Mouse (Mus musculus) heart, embryonic 12.5 days (tissue): ENCODE data around the gene Palld. TPM values are rescaled to one million over a fixed set of nuclear protein-coding genes. Genes with fewer than 3 reads are reported as not detected.

Experiments
- ATAC-seq: fragments of 200-750 bp; cut with Nextera tagmentation; 2 replicates; pipeline ENCODE4 v1.8.0; 2017; ENCODE audit warnings: moderate TSS enrichment, moderate library complexity; ENCODE audit not compliant: insufficient number of reproducible peaks, low FRiP score
- H3K27ac ChIP-seq: fragments of 300-500 bp; sonication (generic); 2 replicates; pipeline ENCODE4 v1.5.1; 2016; ENCODE audit warnings: mild to moderate bottlenecking, moderate library complexity; ENCODE audit not compliant: poor library complexity, severe bottlenecking
- H3K27me3 ChIP-seq: fragments of 300-500 bp; sonication (generic); replicated peaks from 2 replicates; pipeline ENCODE4 v1.6.1; 2016; ENCODE audit warnings: mild to moderate bottlenecking, moderate library complexity
- H3K36me3 ChIP-seq: fragments of 300-500 bp; sonication (generic); 2 replicates; pipeline ENCODE4 v1.6.1; 2016; ENCODE audit warnings: mild to moderate bottlenecking, moderate library complexity
- H3K4me1 ChIP-seq: fragments of 300-500 bp; sonication (generic); replicated peaks from 2 replicates; pipeline ENCODE4 v1.6.1; 2016; ENCODE audit warnings: mild to moderate bottlenecking
- H3K4me2 ChIP-seq: fragments of 300-500 bp; sonication (generic); 2 replicates; pipeline ENCODE4 v1.6.1; 2016; ENCODE audit warnings: mild to moderate bottlenecking, moderate library complexity
- H3K4me3 ChIP-seq: fragments of 300-500 bp; sonication (generic); 2 replicates; pipeline ENCODE4 v1.5.1; 2016; ENCODE audit warnings: mild to moderate bottlenecking
- H3K9ac ChIP-seq: fragments of 300-500 bp; sonication (generic); 2 replicates; pipeline ENCODE4 v1.6.1; 2016; ENCODE audit warnings: mild to moderate bottlenecking, moderate library complexity
- H3K9me3 ChIP-seq: fragments of 300-500 bp; sonication (generic); replicated peaks from 2 replicates; pipeline ENCODE4 v1.6.1; 2016; ENCODE audit warnings: mild to moderate bottlenecking, moderate library complexity
- WGBS: fragments of 180-500 bp; shearing (Covaris S2); methylation state at CpG from one replicate; pipeline ENCODE4 v1.1.7; 2016; 5-methylcytosine and 5-hydroxymethylcytosine counted together
- polyA plus RNA-seq: library from polyadenylated mRNA; unstranded; fragments of >200 nt; fragmentation: Nextera tagmentation; extraction: Ambion mirVana; gene quantifications from 2 replicates; pipeline ENCODE4 v1.2.1, GENCODE M21; 2016

Gene Palld
- 208 and 231 TPM in 2 replicates for polyA plus RNA-seq

GRCm38 (mm10) chr8:61902521-61902920 is at the start of gene Palld:
Gene Palld (minus strand): TSS chr8:61902690.
- Histone ChIP-seq H3K9ac (peak within 1 kb of the TSS; percentile 72), H3K27ac (peak within 1 kb of the TSS; percentile 97)
- ATAC-seq, result peak; percentile 72; the same call in 1 of the 2 replicates

GRCm38 (mm10) chr8:61937576-61937975 is 35.1 kb upstream of the Palld start:
- Histone ChIP-seq H3K27ac (peak overlapping the region; percentile 37; the same call in 1 of the 2 replicates), H3K4me1 (peaks cover 46% of the 10 kb centered on the region), H3K36me3 (no peaks in the 10 kb centered on the region), H3K9me3 (no peaks in the 10 kb centered on the region), H3K27me3 (no peaks in the 10 kb centered on the region), H3K4me2 (no peak overlapping the region), H3K4me3 (no peak overlapping the region), H3K9ac (no peak overlapping the region)
- 40% methylated on average over 2 of the region's 2 CpGs for WGBS
- ATAC-seq, result no peak

More at GRCm38 (mm10) chr8:61902521-61902920, at the start of gene Palld:
- Histone ChIP-seq H3K4me3 (peak within 1 kb of the TSS; percentile 57), H3K36me3 (peaks cover 9% of the 10 kb centered on the region), H3K27me3 (no peaks in the 10 kb centered on the region), H3K9me3 (no peaks in the 10 kb centered on the region), H3K4me2 (no peak within 1 kb of the TSS), H3K4me1 (peaks cover 17% of the 10 kb centered on the region)
- 39% methylated on average over 5 of the region's 5 CpGs for WGBS

- no peak overlapping the region for H3K4me2 ChIP-seq
- no peaks in the 10 kb centered on the region for H3K9me3 ChIP-seq
- peak overlapping the region; percentile 68 for H3K27ac ChIP-seq
- no peaks in the 10 kb centered on the region for H3K36me3 ChIP-seq
- no peak overlapping the region for H3K4me3 ChIP-seq
- peaks cover 52% of the 10 kb centered on the region for H3K4me1 ChIP-seq
- 3% methylated on average over 2 of the region's 2 CpGs for WGBS
- peak; percentile 69 for ATAC-seq
- H3K27me3 ChIP-seq, result no peaks in the 10 kb centered on the region
- no peak overlapping the region for H3K9ac ChIP-seq
Measured at GRCm38 (mm10) chr8:61933243-61933642, 30.8 kb upstream of the Palld start.

GRCm38 (mm10) chr8:61927777-61928494 is 25.4 kb upstream of the Palld start, which contains the start of gene Ddx60:
Gene Ddx60 (plus strand): TSS chr8:61928087.
- Histone ChIP-seq H3K4me1 (peaks cover 38% of the 10 kb centered on the region), H3K27me3 (no peaks in the 10 kb centered on the region), H3K9me3 (no peaks in the 10 kb centered on the region), H3K36me3 (no peaks in the 10 kb centered on the region), H3K9ac (peak within 1 kb of the TSS; percentile 88), H3K4me3 (peak within 1 kb of the TSS; percentile 67), H3K4me2 (peak within 1 kb of the TSS; percentile 90), H3K27ac (peak within 1 kb of the TSS; percentile 91)
- ATAC-seq, result peak; percentile 69
- 8% methylated on average over 22 of the region's 22 CpGs for WGBS

GRCm38 (mm10) chr8:61924518-61924917 is 22.0 kb upstream of the Palld start:
- H3K4me3 ChIP-seq, result no peak overlapping the region
- H3K9ac ChIP-seq, result no peak overlapping the region
- H3K4me1 ChIP-seq, result peaks cover 51% of the 10 kb centered on the region
- H3K27ac ChIP-seq, result no peak overlapping the region
- H3K4me2 ChIP-seq, result no peak overlapping the region
- WGBS, result 78% methylated on average over 1 of the region's 1 CpGs
- H3K27me3 ChIP-seq, result no peaks in the 10 kb centered on the region
- H3K9me3 ChIP-seq, result no peaks in the 10 kb centered on the region
- no peak for ATAC-seq
- H3K36me3 ChIP-seq, result no peaks in the 10 kb centered on the region

- H3K4me2 ChIP-seq, result peak overlapping the region; percentile 26
- H3K4me3 ChIP-seq, result no peak overlapping the region
- WGBS, result 35% methylated on average over 10 of the region's 10 CpGs
- no peaks in the 10 kb centered on the region for H3K27me3 ChIP-seq
- peaks cover 43% of the 10 kb centered on the region for H3K4me1 ChIP-seq
- no peaks in the 10 kb centered on the region for H3K9me3 ChIP-seq
- no peak overlapping the region for H3K9ac ChIP-seq
- H3K36me3 ChIP-seq, result no peaks in the 10 kb centered on the region
- peak overlapping the region; percentile 77 for H3K27ac ChIP-seq
- ATAC-seq, result 0 out of 2 replicates have a peak, but pooled peaks have one; percentile 9
Measured at GRCm38 (mm10) chr8:61921454-61922054, 19.1 kb upstream of the Palld start.

GRCm38 (mm10) chr8:61920389-61920788 is 17.9 kb upstream of the Palld start:
- Histone ChIP-seq H3K9me3 (no peaks in the 10 kb centered on the region), H3K4me3 (no peak overlapping the region), H3K27me3 (no peaks in the 10 kb centered on the region), H3K36me3 (no peaks in the 10 kb centered on the region), H3K4me2 (no peak overlapping the region), H3K4me1 (peaks cover 43% of the 10 kb centered on the region), H3K9ac (no peak overlapping the region), H3K27ac (peak overlapping the region; percentile 77; the same call in 1 of the 2 replicates)
- WGBS, result 73% methylated on average over 7 of the region's 7 CpGs
- ATAC-seq, result no peak

- H3K4me3 ChIP-seq, result no peak overlapping the region
- H3K4me1 ChIP-seq, result peaks cover 39% of the 10 kb centered on the region
- no peak overlapping the region for H3K27ac ChIP-seq
- H3K9ac ChIP-seq, result no peak overlapping the region
- WGBS, result 79% methylated on average over 2 of the region's 2 CpGs
- no peaks in the 10 kb centered on the region for H3K9me3 ChIP-seq
- no peak for ATAC-seq
- no peak overlapping the region for H3K4me2 ChIP-seq
- H3K36me3 ChIP-seq, result no peaks in the 10 kb centered on the region
- no peaks in the 10 kb centered on the region for H3K27me3 ChIP-seq
Measured at GRCm38 (mm10) chr8:61919145-61919788, 16.8 kb upstream of the Palld start.

GRCm38 (mm10) chr8:61917287-61917686 is 14.8 kb upstream of the Palld start:
- 75% methylated on average over 4 of the region's 4 CpGs for WGBS
- ATAC-seq, result no peak
- peaks cover 33% of the 10 kb centered on the region for H3K4me1 ChIP-seq
- no peaks in the 10 kb centered on the region for H3K36me3 ChIP-seq
- H3K4me2 ChIP-seq, result no peak overlapping the region
- no peak overlapping the region for H3K9ac ChIP-seq
- no peaks in the 10 kb centered on the region for H3K27me3 ChIP-seq
- no peaks in the 10 kb centered on the region for H3K9me3 ChIP-seq
- no peak overlapping the region for H3K27ac ChIP-seq
- H3K4me3 ChIP-seq, result no peak overlapping the region

GRCm38 (mm10) chr8:61913957-61914356 is 11.5 kb upstream of the Palld start:
- no peaks in the 10 kb centered on the region for H3K9me3 ChIP-seq
- WGBS, result 58% methylated on average over 9 of the region's 9 CpGs
- no peak overlapping the region for H3K4me3 ChIP-seq
- no peaks in the 10 kb centered on the region for H3K27me3 ChIP-seq
- ATAC-seq, result 0 out of 2 replicates have a peak, but pooled peaks have one; percentile 25
- no peak overlapping the region; the same call in 1 of the 2 replicates for H3K27ac ChIP-seq
- peaks cover 23% of the 10 kb centered on the region for H3K4me1 ChIP-seq
- H3K9ac ChIP-seq, result no peak overlapping the region
- no peak overlapping the region for H3K4me2 ChIP-seq
- H3K36me3 ChIP-seq, result no peaks in the 10 kb centered on the region

GRCm38 (mm10) chr8:61912817-61913216 is 10.3 kb upstream of the Palld start:
- 77% methylated on average over 5 of the region's 5 CpGs for WGBS
- Histone ChIP-seq H3K9ac (no peak overlapping the region), H3K27ac (no peak overlapping the region), H3K4me3 (no peak overlapping the region), H3K36me3 (no peaks in the 10 kb centered on the region), H3K4me1 (peaks cover 25% of the 10 kb centered on the region), H3K4me2 (no peak overlapping the region), H3K9me3 (no peaks in the 10 kb centered on the region), H3K27me3 (no peaks in the 10 kb centered on the region)
- ATAC-seq, result no peak
